Mouse (Mus musculus): Measurements from ENCODE around the gene Phf21a. TPM values are rescaled to one million over a fixed set of nuclear protein-coding genes. Genes with fewer than 3 reads are reported as not detected.

Phf21a gene
- total RNA-seq, 2 experiments from 2014 or later: 48.8 to 81.2 TPM

DNA sequence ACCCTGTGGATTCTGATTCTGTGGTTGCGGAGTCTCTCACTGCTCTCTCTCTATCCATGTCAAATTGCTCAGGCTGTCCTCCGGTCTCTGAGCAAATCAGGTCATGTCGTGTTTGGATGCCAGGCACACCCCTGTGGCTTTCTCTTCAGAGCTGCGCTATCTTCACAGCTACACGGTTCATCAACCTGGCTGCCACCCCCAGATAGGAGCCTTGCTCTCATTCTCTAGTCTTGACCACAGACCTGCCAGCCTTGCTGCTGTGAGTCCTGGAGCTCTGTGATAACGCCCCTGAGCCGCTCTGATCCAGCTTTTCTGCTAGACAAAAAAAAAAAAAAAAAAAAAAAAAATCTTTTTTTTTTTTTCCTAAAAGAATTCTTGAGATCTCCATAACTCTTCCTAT lies 81.3 kb downstream of the Phf21a start:
- ATAC-seq (ENCODE audit: poor library complexity, severe bottlenecking): no peak

DNA sequence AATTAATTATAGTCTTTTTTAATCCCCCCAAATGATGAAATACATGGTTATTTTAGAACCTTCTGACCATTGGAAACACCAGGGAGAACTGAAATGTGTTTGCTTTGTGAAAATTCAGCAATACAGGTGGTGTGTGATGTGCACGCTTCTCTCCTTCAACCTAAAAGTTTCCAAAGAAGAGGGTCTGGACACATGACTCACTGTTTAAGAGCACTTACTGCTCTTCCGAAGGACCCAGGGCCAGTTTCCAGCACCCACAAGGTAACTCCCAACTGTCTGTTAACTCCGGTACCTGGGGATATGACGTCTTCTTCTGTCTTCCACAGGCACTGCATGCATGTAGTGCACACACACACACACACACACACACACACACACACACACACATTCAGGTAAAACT lies 82.1 kb downstream of the Phf21a start:
- no peak for ATAC-seq (ENCODE audit: poor library complexity, severe bottlenecking)

DNA sequence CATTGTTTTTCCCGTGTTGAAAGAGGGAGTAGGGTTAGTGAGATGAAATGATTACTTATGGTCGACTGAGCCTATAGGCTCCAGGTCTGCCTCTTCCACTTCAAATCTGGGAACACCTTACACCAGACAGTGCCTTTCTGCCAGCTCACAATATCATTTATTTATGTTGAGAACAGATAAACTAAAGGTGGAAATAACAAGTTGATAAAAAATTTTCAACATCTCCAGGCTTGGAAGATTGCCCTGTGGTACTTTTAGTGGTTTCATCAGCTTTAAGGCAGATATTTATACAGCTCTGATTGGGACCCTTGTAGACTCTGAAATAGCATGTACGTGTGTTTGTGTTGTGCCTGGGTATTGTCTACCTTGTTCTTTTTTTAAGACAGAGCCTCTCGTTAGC lies 83.4 kb downstream of the Phf21a start:
- no peak for ATAC-seq (ENCODE audit: poor library complexity, severe bottlenecking)

DNA sequence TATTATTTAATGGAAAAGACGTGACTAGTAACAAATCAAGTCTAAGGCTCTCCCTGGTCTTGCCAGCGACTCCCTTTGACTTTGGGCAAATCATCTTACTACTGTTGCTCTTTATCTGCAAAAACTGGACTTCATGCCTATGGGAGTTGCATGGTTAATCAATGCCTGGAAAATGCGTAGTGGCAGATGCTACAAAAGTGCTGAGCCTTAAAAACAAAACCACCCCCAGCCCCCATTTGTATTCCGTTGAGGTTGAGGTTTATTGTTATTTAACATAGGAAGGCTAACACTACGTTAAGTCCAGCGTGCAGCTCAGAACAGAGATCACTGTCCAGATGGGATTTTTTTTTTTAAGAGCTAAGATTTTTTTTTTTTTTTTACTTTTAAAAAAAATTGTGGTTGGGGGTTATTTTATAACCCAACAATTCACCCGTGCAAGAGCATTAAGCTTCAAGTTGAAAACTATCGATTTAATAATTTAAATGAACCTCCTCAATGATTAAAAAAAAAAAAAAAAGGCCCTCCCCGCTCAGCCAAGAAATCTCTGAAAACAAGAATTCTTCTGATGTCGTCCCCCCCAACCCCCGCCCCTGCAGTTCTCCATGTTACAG lies 89.3 kb downstream of the Phf21a start:
- no peak for ATAC-seq (ENCODE audit: poor library complexity, severe bottlenecking)

DNA sequence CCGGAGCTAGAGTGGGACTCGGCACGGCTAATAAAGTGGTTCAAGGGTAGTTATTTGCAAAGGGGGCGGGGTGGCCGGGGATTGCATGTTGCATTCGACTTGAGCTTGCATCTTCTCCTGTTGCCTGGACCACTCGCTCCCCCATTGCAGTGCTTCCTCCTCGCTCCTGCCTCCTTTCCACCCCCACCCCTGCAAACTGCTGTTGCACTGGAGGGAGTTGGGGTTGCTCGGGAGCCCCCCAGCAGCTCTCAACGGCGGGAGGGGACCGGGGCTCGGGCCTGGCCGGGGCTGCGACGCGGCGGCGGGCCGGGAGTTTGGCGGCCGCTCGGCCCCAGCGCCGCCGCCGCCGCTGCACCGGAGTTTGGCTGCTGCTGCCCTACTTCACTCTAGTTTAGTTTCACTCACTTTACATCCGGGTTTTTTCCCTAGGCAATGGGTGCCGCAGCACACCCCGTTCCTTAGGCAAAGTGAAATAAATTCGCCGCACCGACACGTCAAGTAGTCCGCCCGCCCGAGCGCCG lies 90.1 kb downstream of the Phf21a start:
- peak; percentile 61 for ATAC-seq (ENCODE audit: poor library complexity, severe bottlenecking)

DNA sequence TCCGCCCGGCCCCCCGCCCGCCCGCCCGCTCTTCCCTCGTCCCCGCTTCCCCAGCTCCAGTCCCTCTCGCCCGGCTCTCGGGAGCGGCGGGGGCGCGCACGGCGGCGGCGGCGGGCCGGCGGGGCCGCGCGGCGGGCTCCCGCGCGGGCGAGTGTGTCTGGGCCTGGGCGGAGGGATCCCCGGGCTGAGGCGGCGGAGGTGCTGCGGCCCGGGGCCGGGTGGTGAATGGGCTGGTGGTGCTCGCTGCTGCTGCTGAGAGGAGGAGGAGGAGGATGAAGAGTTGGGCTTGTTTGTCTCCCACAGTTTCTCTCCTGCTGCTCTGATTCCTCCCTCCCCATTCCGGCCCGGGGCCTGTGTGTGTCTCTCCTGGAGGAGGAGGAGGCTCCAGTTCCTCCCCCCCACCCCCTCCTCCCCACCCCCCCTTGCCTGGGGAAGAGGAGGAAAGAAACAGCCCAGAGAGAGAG lies 90.7 kb downstream of the Phf21a start:
- peak; percentile 86 for ATAC-seq (ENCODE audit: poor library complexity, severe bottlenecking)

DNA sequence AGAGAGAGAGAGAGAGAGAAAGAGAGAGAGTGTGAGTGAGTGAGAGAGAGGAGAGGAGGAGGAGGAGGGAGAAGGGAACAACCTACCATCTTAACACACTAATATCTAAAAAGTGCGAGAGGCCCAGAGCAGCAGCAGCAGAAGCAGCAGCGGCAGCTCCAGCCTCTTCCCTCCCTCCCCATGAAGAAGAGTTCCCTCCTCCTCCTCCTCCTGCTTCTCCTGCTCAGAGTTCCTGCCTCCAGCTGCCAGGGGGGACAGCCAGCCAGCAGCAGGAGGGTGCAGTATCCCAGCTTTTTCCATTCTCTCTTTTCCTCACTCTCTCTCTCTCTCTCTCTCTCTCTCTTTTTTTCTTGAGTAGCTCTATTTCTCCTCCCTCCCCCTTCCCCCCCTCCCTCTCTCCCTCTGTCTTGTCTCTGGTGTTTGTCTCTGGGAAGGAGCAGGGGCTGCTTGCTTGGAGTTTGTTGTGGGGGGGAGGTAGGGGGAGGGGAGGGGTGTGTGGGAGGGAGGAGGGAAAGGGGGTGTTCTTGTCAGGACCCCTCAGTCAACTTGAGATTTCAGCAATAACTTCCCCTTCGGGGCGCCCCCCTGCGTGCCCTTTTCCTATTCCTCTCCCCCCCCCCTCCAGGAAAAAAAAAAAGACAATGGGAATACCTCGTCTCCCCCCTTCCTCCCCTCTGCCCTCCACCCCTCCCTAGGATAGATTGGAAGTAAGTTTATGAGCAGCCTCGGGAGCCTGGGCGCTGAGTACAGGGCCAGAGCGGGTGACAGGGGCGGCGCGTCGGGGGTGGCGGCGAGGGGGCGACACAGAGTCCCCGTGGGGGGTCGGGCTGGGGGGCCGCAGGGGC lies 91.4 kb downstream of the Phf21a start:
- ATAC-seq (ENCODE audit: poor library complexity, severe bottlenecking): no peak

DNA sequence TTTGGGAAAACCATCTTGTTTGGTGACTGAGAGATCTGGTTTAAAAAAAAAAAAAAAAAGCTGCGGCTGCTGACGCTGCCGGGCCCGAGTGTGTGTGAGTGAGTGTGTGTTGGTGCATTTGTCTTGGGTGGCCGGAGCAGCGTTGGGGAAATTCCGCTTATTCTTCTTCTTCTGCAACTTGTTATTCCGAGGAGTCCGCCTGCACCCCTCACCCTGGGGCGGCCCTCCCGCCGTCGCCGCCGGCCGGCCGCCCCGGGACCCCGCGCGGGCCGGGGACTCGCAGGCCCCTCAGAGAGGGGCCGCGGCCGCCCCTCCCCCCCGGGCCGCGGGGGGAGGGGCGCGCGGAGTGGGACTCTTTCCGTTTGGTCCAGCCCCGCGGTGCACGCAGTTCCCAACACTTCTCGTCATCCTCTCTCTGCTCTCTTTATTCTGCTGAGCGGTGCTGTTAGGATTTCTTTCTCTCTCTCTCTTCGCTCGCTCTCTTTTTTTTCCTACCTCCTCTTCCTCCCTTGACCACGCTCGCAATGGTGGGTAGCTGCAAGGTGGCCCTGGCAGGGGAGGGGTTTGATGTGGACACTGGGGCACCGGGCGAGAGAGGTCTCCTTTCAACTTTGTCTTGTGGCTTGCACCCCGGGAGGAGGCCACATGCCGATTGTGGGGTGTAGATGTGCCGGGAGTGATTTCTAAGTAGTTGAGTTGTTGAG lies 92.3 kb downstream of the Phf21a start:
- ATAC-seq (ENCODE audit: poor library complexity, severe bottlenecking): peak; percentile 22

DNA sequence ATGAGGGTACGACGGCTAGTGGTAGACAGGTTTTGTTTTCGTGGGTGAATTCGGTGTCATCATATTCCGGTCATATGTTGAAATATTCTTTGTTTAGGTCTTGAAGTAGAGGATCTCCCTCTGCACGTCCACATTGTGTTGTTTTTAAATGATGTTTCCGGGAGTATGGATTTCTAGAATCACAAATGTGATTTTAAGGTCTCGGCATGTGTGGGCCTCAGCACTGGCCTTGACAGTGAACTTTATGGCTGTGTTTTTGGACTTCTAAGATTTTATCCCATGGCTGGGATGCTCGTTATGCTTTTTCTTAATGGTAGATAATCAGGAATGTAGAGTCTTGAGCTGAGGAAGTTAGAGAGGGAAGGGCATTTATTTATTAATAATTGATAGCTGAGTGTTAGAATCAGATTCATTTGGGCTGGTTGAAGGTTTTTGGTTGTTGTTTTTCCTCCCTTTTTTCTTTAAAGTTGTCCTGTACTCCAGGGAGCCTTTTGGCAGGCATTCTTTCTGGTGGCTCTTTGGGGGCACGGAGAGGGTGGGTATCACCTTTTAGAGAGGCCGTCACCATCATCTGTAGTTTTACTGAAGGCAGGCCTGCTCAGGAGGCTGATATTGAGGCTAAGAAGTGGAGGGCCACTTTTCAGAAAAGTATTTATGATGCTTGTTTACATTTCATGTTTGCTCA lies 93.0 kb downstream of the Phf21a start:
- peak; percentile 25 for ATAC-seq (ENCODE audit: poor library complexity, severe bottlenecking)

DNA sequence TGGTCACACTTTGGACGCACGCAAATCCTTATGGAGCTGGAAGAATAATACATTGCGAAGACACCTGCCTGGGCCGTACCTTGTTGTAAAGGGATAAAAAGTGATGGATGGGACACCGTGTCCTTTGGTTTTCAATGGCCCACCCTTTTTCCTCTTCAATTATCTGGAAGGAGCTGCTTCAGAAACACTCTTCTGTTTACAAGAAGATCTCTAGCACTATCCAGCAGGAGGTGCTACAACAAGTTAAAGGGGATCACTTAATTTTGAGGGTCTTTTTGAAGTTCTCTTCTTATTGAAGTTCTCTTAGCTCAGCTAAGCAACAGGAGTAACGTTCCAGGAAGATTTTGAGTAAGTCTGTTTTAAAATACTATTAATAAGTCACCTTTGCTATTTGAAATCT lies 94.1 kb downstream of the Phf21a start:
- ATAC-seq (ENCODE audit: poor library complexity, severe bottlenecking): no peak

DNA sequence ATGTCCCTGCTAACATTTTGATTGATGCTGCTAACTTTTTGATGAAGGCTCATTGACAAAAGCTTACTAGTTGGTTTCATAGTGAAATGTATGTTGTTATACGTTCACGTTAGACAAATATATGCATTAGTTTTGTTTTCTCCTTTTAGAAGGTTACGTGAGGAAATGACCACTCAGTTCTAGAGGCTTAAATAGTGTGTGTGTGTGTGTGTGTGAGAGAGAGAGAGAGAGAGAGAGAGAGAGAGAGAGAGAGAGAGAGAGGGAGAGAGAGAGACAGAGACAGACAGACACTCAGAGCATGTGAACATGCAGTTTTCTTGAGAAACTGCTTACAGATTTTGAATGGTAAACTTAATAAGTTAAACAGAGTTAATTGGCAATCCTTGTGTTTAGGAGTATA lies 95.8 kb downstream of the Phf21a start:
- no peak for ATAC-seq (ENCODE audit: poor library complexity, severe bottlenecking)

DNA sequence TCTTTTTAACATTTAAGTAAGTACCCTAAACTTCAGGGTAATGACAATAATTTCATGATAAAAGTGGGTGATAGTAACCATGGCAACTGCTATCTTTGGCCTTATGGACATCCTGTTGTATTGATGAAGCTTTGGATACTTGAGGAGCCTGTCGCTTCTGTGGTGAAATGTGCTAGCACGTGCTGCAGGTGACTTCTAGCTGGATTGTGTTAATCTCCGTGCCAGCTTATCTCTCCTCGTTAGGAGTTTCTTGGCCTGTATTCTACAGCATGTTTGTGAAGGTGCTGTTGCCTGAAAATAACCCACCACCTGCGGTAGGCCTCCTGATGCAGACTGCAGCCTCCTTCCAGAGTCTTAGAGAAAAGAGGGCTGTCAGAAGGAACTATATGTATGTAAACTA lies 98.0 kb downstream of the Phf21a start:
- no peak for ATAC-seq (ENCODE audit: poor library complexity, severe bottlenecking)

DNA sequence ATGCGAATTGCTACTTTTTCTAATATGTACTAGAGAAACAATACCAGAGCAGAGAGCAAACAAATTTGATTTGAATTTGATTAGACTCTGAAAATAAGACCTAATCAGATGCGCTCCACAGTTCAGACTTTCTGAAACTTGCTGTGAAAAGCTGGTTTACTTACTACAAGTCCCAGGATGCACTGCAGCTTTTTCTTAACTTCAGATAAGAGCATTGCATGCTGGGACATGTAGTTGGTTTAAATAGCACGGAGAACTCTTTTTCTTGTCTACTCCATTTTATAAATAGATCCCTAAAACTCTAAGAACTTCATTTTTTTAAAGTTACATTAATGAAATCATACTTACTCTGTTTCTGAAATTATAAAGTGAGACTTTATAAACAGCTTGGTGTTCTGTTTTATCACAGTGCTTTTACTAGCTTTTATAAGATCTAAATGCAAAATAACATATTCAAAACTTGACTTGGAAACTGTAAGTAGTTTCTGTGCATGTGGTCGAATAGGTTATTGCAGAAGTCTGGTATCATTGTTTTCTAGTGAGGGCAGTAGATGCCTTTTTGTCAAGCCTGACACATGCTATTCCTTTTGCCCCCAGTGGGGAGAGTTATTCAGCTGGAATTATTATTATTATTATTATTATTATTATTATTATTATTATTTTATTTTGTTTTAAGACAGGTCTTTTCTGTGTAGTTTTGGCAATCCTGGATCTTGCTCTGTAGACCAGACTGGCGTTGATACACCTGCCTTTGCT lies 99.1 kb downstream of the Phf21a start:
- ATAC-seq (ENCODE audit: poor library complexity, severe bottlenecking): peak; percentile 92

DNA sequence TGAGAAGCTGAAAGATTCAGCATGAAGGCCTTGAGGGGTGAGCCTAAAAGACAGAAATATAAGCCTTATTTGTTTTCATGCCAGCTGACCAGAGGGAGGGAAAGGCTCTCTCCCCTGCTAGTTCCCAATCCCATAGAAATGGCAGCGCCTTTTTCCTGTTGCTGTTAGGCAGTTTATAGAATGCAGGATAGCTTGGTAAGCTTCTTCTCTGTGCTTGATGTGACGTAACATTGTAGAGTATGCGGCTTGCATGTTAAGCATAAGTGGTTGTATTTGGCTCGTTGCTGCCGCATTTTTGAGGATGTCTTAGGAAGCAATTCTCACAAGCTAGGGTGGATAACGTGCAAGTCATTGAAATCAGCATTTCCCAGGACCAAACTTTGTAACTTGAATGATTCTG lies 105.2 kb downstream of the Phf21a start:
- no peak for ATAC-seq (ENCODE audit: poor library complexity, severe bottlenecking)

DNA sequence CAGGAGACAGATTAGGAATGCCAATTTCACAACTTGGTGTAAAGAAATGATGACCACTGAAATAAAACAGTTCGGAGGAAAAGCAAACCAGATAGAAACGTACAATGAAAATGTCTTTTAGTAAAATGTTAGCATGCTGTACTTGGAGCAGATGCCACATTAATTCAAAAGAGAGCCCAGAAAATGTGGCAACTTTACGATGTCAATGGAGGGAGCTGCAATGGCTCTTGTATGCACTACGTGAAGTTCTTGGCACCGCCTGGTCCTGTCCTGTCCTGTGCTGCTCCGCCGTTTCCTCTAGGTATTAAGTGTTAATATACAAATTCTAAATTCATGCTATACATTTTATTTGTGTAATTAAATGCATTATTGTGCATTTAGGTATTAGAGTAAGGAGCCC lies 105.8 kb downstream of the Phf21a start:
- ATAC-seq (ENCODE audit: poor library complexity, severe bottlenecking): no peak

DNA sequence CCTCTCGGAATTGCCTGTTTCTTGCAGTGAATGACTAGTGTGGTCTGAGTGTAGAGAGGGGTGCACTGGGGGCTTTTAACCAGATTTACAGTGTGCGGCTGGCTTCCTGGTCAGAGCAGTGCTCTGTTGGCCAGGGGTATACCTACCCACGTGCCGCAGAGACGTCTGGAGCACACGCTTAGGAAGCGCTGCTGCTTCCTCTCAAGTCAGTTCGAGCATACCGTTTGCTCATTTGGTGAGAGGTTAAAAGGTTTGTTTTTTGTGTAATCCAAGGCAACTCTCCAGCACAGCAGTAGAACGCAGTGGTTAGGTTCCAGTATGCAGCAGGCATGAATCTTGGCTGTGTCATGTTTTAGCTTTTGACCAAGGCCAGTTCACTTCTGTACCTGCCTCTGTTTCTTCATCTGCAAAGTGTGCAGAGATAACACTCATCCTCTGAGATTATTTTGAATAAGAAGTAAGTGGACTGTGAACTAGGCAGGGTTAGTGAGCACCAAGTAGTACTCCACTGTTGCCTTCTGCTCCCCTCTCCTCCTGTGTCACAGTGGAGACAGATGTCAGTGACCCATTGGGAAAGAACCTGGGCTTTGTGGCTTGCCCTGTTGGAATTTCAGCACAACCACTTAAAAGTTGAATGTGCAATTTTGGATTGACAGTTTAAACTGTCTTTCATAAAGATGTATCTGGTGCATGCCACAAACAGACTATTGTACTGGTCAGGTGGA lies 106.8 kb downstream of the Phf21a start:
- no peak for ATAC-seq (ENCODE audit: poor library complexity, severe bottlenecking)

DNA sequence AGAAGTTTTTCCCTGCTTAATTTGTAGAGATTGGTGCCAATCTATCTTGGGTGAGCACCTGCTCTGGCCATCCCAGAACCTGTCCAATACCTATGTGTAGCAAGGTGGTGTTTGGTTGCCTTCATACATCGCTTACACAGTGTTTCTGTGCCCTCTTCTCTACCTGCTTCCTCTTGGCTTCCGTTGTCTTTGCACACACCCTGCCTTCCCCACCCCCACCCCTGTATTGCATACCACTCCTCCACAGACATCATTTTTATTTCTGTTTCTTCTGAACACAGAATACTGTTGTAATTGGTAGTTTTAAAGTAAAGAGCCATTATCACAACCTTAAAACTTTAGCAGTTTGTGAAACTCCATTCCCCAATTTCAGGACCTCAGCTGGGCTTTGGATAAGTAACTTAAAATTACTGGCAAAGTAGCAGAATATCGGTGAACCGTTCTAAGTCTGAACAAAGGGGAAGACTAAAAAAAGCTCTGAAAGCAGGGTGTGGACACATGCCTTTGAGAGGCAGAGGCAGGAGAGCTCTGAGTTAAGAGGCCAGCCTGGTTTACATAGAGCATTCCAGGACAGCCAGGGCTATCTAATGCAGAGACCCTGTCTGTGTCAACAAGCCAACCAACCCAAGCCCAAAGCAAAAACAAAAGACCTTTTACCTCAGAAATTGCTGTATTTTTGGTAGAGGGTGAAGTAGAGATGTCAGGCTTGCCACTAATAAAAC lies 109.6 kb downstream of the Phf21a start:
- peak; percentile 55 for ATAC-seq (ENCODE audit: poor library complexity, severe bottlenecking)

DNA sequence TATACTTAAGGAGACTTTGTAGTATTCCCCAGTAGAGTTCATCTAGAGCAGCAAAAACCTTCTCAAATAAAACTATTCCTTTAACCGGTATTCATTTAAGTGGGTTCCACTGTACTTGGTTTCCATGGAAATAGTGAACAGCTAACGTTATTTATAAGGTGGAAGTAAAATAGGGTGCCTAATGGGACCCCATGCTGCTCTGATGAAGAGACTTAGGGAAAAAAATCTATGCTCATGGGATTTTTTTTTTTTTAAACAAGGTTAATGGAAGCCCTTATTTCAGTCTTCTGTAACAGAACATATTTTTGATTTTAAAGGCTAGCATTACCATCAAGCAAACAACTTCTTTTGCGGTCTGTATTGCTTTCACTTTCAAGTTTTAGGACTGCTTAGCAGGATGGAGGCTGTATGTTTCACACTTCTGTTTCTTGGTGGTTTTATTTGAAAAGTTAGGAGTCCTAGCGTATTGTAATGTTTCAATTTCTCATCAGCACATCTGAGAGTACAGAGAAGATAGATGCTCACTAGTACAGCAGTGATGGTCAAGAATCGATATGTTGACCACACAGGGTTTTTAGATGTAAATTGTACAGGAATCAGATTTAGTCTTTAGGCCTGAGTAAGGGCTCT lies 112.2 kb downstream of the Phf21a start:
- ATAC-seq (ENCODE audit: poor library complexity, severe bottlenecking): peak; percentile 63

All from megakaryocyte, adult 5-6 weeks (primary cell).